Mouse (Mus musculus) limb, embryonic 11.5 days (tissue): ENCODE data around the gene Hspb9. TPM values are rescaled to one million over a fixed set of nuclear protein-coding genes. Genes with fewer than 3 reads are reported as not detected.

ENCODE experiments used
- ATAC-seq: fragments of 200-750 bp; cut with Nextera tagmentation; 2 replicates; pipeline ENCODE4 v1.8.0; 2017; ENCODE audit warnings: low read depth; ENCODE audit not compliant: insufficient number of reproducible peaks, low FRiP score, low TSS enrichment
- DNase-seq: peaks from one replicate; pipeline ENCODE4 v3.0.0-alpha.2; 2015; ENCODE audit warnings: low spot score
- H3K27ac ChIP-seq: fragments of 300-500 bp; sonication (generic); replicated peaks from 2 replicates; pipeline ENCODE4 v1.5.1; 2014; ENCODE audit warnings: low read depth, mild to moderate bottlenecking, low read length
- H3K27me3 ChIP-seq: fragments of 300-500 bp; sonication (generic); 2 replicates; pipeline ENCODE4 v1.6.1; 2014; ENCODE audit warnings: mild to moderate bottlenecking, low read length, mixed read lengths; ENCODE audit not compliant: control insufficient read depth, insufficient read depth
- H3K36me3 ChIP-seq: fragments of 300-500 bp; sonication (generic); 2 replicates; pipeline ENCODE4 v1.6.1; 2014; ENCODE audit warnings: mild to moderate bottlenecking, low read length, moderate library complexity, mixed read lengths; ENCODE audit not compliant: control insufficient read depth, insufficient read depth
- H3K4me1 ChIP-seq: fragments of 300-500 bp; sonication (generic); 2 replicates; pipeline ENCODE4 v1.6.1; 2014; ENCODE audit warnings: low read length, mixed read lengths; ENCODE audit not compliant: control insufficient read depth, insufficient read depth
- H3K4me2 ChIP-seq: fragments of 300-500 bp; sonication (generic); 2 replicates; pipeline ENCODE4 v1.6.1; 2014; ENCODE audit warnings: low read depth, mild to moderate bottlenecking, moderate library complexity; ENCODE audit not compliant: severe bottlenecking
- H3K4me3 ChIP-seq: fragments of 300-500 bp; sonication (generic); 2 replicates; pipeline ENCODE4 v1.5.1; 2014; ENCODE audit warnings: low read depth, low read length
- H3K9ac ChIP-seq: fragments of 300-500 bp; sonication (generic); 2 replicates; pipeline ENCODE4 v1.6.1; 2014; ENCODE audit warnings: mild to moderate bottlenecking, low read length
- H3K9me3 ChIP-seq: fragments of 300-500 bp; sonication (generic); 2 replicates; pipeline ENCODE4 v1.6.1; 2016; ENCODE audit warnings: low read length; ENCODE audit not compliant: control insufficient read depth
- WGBS: fragments of 180-500 bp; shearing (Covaris S2); extraction: QIAGEN DNeasy Blood & Tissue Kit; methylation state at CpG from one replicate; pipeline ENCODE4 v1.1.7; 2014; 5-methylcytosine and 5-hydroxymethylcytosine counted together
- polyA plus RNA-seq: library from polyadenylated mRNA; unstranded; fragments of >200 nt; fragmentation: Nextera tagmentation; extraction: Ambion mirVana; gene quantifications from 2 replicates; pipeline ENCODE4 v1.2.1, GENCODE M21; 2014

Hspb9 gene
- polyA plus RNA-seq, 1 experiment from 2014 or later: 0.24 TPM

DNA sequence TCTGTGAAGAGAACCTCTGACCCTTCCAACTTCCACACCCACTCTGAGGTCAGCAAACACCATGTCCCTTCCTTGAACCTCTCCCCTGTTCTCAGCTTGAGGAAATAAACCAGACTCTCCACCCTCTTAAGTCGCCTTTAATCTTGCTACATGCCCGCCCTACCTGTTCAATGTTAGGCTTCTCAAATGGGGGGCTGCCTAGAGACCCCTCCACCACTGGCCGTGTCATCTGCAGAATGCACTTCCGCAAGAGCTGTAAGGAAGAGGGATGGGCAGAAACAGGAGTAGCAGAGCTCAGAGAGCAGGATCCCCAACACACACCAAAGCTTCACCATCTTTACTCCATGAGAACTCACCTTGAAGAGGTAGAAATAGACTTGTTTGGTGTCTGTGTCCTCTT, 2.7 kb upstream of the Hspb9 start:
- Histone ChIP-seq H3K36me3 (peaks cover 12% of the 10 kb centered on the region), H3K4me2 (no peak overlapping the region), H3K9ac (no peak overlapping the region), H3K9me3 (no peaks in the 10 kb centered on the region), H3K27me3 (no peaks in the 10 kb centered on the region), H3K27ac (no peak overlapping the region), H3K4me3 (no peak overlapping the region), H3K4me1 (peaks cover 19% of the 10 kb centered on the region)
- 87% methylated on average over 4 of the region's 4 CpGs for WGBS
- ATAC-seq: no peak
- no peak for DNase-seq

DNA sequence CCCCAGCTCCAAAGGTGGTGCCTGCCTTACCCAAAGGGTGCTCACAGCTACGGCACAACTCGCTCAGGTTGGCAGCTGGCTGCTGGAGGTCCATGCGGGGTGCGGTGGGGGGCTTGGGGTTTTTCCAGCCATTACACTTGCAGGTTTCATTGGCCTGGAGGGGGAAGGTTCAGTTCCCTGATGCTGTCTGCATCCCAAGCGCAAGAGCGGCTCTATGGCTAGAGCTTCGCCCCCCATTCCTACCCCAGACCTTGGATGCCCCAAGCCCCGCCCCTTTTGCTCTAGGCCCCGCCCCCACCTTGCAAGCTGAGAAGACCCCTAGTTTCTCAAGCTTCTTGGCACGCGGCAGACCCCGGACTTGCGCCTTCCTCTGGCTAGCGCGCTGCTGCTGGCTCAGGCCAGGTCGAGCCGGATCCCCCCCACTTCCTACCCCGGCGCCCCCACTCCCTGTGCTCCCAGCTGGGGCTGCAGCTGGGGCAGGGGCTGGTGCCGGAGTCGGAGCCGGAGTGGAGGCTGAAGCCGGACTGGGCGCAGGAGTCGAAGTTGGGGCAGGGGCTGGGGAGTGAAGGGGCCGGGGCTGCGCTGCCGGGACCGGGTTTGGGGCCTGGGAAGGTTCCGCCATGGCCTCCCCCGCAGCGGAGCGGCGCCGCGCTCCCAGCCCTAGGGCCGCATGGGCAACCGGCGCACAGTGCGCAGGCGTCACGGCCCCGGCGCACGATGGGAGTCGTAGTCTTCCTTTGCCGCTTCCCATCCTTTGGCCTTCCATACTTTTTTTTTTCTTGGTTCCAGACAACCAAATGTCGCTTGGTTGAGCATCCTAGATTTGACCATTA, 1.7 kb upstream of the Hspb9 start, which contains the start of gene Kat2a:
Kat2a (minus strand) TSS at position 683 of the 833 bp plus-strand sequence.
- Histone ChIP-seq H3K27ac (peak within 1 kb of the TSS; percentile 86), H3K27me3 (no peaks in the 10 kb centered on the region), H3K4me2 (peak within 1 kb of the TSS; percentile 70), H3K9me3 (no peaks in the 10 kb centered on the region), H3K4me1 (peaks cover 19% of the 10 kb centered on the region), H3K9ac (peak within 1 kb of the TSS; percentile 96), H3K36me3 (peaks cover 16% of the 10 kb centered on the region), H3K4me3 (peak within 1 kb of the TSS; percentile 85)
- DNase-seq (peak; percentile 86), ATAC-seq (peak; percentile 82)
- WGBS: 3% methylated on average over 48 of the region's 48 CpGs

DNA sequence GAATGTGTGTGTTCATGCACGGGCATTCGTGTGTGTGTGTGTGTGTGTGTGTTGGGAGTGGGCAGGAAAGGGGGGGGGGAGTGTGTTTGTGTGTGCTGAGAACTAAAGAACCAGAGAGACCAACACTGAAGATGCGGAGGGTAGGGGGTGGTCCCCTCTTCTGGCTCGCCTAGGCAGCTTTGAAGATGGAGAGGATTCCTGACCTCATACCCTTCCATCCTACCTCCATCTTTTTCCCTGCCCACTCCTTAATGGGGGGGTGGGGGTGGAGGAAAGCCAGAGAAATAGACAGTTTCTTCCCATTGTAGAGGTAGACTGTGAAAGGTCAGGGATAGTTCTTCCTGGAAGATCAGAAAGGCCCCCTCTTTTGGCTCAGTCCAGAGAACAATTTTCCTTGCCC, 476 bp upstream of the Hspb9 start:
- ATAC-seq: no peak
- no peak overlapping the region; the same call in 1 of the 2 replicates for H3K27ac ChIP-seq
- 58% methylated on average over 4 of the region's 4 CpGs for whole genome bisulfite sequencing
- H3K4me1 ChIP-seq: peaks cover 19% of the 10 kb centered on the region
- no peaks in the 10 kb centered on the region for H3K27me3 ChIP-seq
- DNase-seq: no peak
- peak overlapping the region; percentile 59; the same call in 1 of the 2 replicates for H3K9ac ChIP-seq
- no peaks in the 10 kb centered on the region for H3K9me3 ChIP-seq
- H3K4me2 ChIP-seq: peak overlapping the region; percentile 51
- no peak overlapping the region for H3K4me3 ChIP-seq
- peaks cover 17% of the 10 kb centered on the region for H3K36me3 ChIP-seq

DNA sequence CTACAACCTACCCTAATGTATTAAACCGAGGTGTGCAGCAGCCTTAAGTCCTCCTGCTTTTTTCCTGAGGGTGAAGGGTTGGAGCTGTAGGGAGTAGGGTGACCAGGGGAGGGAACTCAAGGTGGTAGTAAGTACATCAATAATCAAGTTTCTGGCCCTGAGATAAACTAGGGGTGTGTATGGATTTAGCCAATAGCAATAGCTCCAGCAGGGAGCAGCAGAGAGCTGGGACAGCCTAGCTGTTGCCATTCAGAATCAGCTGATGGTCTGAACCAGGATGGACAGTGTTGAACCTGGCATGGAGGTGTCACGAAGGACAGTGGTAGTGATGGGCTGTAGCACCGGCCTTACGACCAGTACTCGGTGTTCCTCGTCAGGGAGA, 875 bp downstream of the Hspb9 start:
- H3K4me2 ChIP-seq: peak overlapping the region; percentile 51; the same call in 1 of the 2 replicates
- peak; percentile 86 for DNase-seq
- H3K27ac ChIP-seq: no peak overlapping the region
- peak overlapping the region; percentile 59; the same call in 1 of the 2 replicates for H3K9ac ChIP-seq
- WGBS: 50% methylated on average over 6 of the region's 6 CpGs
- H3K36me3 ChIP-seq: peaks cover 14% of the 10 kb centered on the region
- H3K27me3 ChIP-seq: no peaks in the 10 kb centered on the region
- no peak for ATAC-seq
- no peak overlapping the region for H3K4me3 ChIP-seq
- H3K4me1 ChIP-seq: peaks cover 19% of the 10 kb centered on the region
- H3K9me3 ChIP-seq: no peaks in the 10 kb centered on the region

DNA sequence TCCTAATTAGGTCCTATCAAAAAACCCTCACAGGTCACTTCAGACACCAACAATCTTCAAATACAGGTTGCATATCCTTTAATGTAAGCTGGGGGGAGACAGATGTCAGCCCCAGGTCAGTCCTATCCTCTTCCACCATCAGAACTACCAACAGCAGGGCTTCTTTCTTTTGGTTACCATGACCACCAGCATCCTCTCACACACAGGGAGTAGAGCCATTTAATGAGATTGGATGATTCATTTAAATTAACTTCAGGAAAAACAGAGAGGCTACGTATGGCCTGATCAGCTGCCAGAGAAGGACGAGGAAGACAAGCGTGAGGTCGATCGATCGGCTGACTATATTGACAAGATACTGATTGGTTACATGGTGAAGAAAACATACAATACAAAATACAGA, 1.3 kb downstream of the Hspb9 start:
- Histone ChIP-seq H3K4me3 (no peak overlapping the region), H3K4me1 (peaks cover 19% of the 10 kb centered on the region), H3K9me3 (no peaks in the 10 kb centered on the region), H3K9ac (no peak overlapping the region), H3K36me3 (peaks cover 14% of the 10 kb centered on the region), H3K27ac (no peak overlapping the region), H3K4me2 (no peak overlapping the region), H3K27me3 (no peaks in the 10 kb centered on the region)
- DNase-seq (no peak), ATAC-seq (no peak)
- 93% methylated on average over 6 of the region's 6 CpGs for WGBS

DNA sequence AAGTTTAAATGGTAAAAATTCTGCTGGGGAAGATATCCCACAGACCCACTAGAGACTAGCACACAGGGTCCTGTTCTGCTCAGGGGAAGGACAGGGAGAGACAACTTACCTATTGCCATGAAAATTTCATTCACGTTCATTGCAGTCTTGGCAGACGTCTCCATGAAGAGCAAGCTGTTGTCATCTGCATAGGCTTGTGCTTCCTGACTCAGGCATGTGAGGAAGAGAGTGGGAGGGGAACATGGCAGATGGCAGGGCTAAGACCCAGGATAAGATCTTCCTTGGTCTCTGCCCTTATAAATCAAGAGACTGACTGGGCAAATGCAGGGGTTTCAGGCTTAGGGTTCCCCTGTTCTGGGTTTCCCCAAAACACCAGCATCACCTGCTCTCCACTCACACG, 3.0 kb downstream of the Hspb9 start:
- H3K27me3 ChIP-seq: no peaks in the 10 kb centered on the region
- 88% methylated on average over 3 of the region's 3 CpGs for WGBS
- no peak for DNase-seq
- no peaks in the 10 kb centered on the region for H3K9me3 ChIP-seq
- peaks cover 14% of the 10 kb centered on the region for H3K36me3 ChIP-seq
- no peak overlapping the region for H3K9ac ChIP-seq
- H3K4me1 ChIP-seq: peaks cover 16% of the 10 kb centered on the region
- no peak overlapping the region for H3K4me3 ChIP-seq
- H3K27ac ChIP-seq: no peak overlapping the region
- no peak for ATAC-seq
- H3K4me2 ChIP-seq: no peak overlapping the region

DNA sequence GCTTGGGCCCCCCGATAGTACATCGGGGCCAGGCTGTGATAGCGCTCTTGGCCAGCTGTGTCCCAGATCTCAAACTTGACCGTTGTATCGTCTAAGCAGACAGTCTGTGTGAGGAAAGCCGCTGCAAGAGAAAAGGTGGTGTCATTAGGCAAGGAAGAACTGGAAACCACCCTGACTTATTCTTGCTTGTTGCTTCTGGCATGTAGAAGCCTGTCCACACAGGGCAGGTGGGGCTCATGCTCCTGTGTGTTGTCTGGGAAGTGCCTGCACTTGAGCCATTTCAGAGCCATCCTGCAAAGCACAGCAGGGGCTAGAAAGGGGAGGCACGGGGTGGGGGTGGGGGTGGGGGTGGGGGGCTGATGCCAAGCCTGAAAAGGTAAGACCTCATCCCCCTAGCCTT, 4.8 kb downstream of the Hspb9 start:
- Histone ChIP-seq H3K27ac (no peak overlapping the region), H3K4me1 (peaks cover 11% of the 10 kb centered on the region), H3K27me3 (no peaks in the 10 kb centered on the region), H3K9ac (no peak overlapping the region), H3K4me3 (no peak overlapping the region), H3K9me3 (no peaks in the 10 kb centered on the region), H3K36me3 (peaks cover 14% of the 10 kb centered on the region), H3K4me2 (no peak overlapping the region)
- ATAC-seq (no peak), DNase-seq (no peak)
- WGBS: 91% methylated on average over 7 of the region's 7 CpGs

DNA sequence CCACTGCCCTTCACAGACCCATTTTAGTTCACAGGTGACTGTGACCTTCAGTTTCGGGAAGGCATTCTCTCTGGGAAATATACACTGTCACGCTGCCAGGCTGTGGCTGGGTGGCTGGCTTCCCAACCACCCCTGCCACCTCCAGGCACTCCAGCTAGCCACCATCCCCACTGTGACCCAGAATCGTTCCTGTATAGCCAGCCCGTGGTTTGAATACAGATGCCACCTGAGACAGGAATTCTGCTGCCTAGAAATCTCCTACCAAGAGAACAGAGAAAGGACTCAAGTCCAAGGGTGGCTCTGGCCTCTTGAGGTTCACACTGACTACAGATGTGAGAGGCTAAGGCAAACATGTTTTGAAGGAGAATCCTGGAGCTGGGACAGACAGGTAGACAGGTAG, 5.2 kb downstream of the Hspb9 start:
- Histone ChIP-seq H3K4me1 (peaks cover 7% of the 10 kb centered on the region), H3K27ac (no peak overlapping the region), H3K27me3 (no peaks in the 10 kb centered on the region), H3K9me3 (no peaks in the 10 kb centered on the region), H3K4me2 (no peak overlapping the region), H3K36me3 (peaks cover 14% of the 10 kb centered on the region), H3K4me3 (no peak overlapping the region), H3K9ac (no peak overlapping the region)
- DNase-seq (no peak), ATAC-seq (no peak)
- WGBS: 87% methylated on average over 4 of the region's 4 CpGs
